Comparison of ENCODE assay signal across 11 mouse cellular contexts in the genomic region with DNA sequence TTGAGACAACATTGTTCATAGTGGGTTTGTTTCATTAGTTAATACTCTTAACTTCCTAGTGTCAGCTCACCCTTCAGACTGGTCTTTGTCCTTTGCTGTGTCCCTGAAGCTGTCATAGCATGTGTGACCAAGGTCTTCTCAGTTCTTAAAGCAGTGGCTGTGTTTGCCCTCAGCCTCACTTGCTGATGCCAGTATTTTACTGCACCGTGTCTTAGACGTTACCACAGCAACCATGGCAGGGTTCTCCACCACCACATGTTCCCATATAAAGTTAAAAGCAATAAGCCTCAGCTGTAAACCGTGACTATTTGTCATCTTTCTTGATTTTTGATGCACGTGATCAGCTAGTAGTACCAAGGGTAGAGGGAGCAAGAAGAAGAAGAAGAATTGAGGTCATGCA.
"Had no signal": no experiment of that assay in that cellular context is flagged by ENCODE, and none has a peak within 500 bp of the region (broad histone marks: within the 10 kb centered on the region; RNA-seq: fewer than 3 reads in every experiment).

No protein-coding gene starts in this region.

- H3K9ac ChIP-seq: limb, embryonic 13.5 days; liver, embryonic 14.5 days; midbrain, embryonic 13.5 days; stomach, embryonic 15.5 days had no signal

- H3K4me2 ChIP-seq: limb, embryonic 13.5 days; midbrain, embryonic 13.5 days; stomach, embryonic 15.5 days had no signal

- ATAC-seq: midbrain, embryonic 13.5 days had no signal

- H3K27ac ChIP-seq: kidney, postnatal 0 days; layer of hippocampus, adult 2 months; limb, embryonic 13.5 days; liver, embryonic 14.5 days; midbrain, embryonic 13.5 days; stomach, embryonic 15.5 days had no signal

- H3K9me3 ChIP-seq: limb, embryonic 13.5 days; midbrain, embryonic 13.5 days; stomach, embryonic 15.5 days had no signal

- H3K4me3 ChIP-seq: layer of hippocampus, adult 2 months; limb, embryonic 13.5 days; midbrain, embryonic 13.5 days; stomach, embryonic 15.5 days had no signal

- DNase-seq: kidney, postnatal 4 days; left cerebral cortex, postnatal 4 days; lung, adult 18-20 months; right cerebral cortex, postnatal 14 days; thymus, postnatal 36 days had no signal

- H3K27me3 ChIP-seq: limb, embryonic 13.5 days; midbrain, embryonic 13.5 days; stomach, embryonic 15.5 days had no signal

- H3K4me1 ChIP-seq: limb, embryonic 13.5 days; midbrain, embryonic 13.5 days; stomach, embryonic 15.5 days had no signal
